Mouse (Mus musculus): ENCODE results near the gene Clic3.

DNA sequence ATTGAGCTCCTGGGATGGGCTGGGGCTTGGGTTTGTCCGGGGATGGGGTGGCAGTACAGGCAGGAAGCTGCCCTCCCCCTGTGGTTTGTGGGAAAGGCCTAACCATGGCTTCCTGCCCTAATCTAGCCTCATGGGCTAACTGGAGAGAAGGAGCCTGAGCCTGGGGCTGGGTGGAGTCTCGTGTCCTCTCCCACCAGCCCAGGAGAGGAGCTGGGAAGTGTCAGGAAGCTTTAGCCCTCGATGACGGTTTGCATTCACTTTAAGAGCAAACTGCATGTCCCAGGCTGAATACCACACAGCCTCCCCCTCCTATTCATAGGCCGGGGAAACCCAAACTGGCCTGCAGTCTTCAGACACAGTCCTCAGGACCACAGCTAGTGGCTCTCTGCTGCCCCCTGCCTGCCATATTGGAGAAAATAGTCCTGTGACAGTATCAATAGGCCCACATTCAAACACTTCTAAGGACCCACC is 29.9 kb upstream of the Clic3 start:
- TF ChIP-seq CTCF (IDR thresholded peaks at IDR 0.05; ENCODE audit: low read depth) (peak; percentile 95), EP300 (optimal IDR thresholded peaks at IDR 0.05) (no peak)

Measured in stomach, postnatal 0 days (tissue).